Mouse (Mus musculus) embryonic stem cell, embryonic (primary cell): ENCODE measurements around the gene Glp1r.

Source experiments
- CTCF ChIA-PET, 4 experiments: fragments of 300-600 bp in 2 of 4; fragments of 350-600 bp in 2 of 4; sonication (Branson Sonifier 250); formaldehyde crosslinking; loops; one replicate each; lab custom pipeline; 2022; ENCODE audit warnings: inconsistent platforms in 2 of 4; lab: Charles Lee
- POLR2A ChIA-PET, 4 experiments: fragments of 300-600 bp in 2 of 4; fragments of 350-600 bp in 2 of 4; sonication (Branson Sonifier 250); formaldehyde crosslinking; loops; one replicate each; lab custom pipeline; 2022; ENCODE audit warnings: antibody characterized with exemption in 4 of 4, inconsistent platforms in 1 of 4; lab: Charles Lee

Glp1r gene

GRCm38 (mm10) chr17:30954340-30954739 lies 52.7 kb downstream of the Glp1r start, which contains the start of gene Umodl1:
Gene Umodl1 (plus strand): TSS chr17:30954640.
- ChIA-PET CTCF (interaction anchor here in 1 of 4 experiments (0.8 kb wide), 1 partner anchor 135 kb away, joined by 3 read pairs; no protein-coding TSS in a partner anchor), POLR2A (no interaction called here)

GRCm38 (mm10) chr17:30961936-30962592 lies 60.4 kb downstream of the Glp1r start:
- POLR2A ChIA-PET, result no interaction called here
- CTCF ChIA-PET, result interaction anchor here in 1 of 4 experiments (0.6 kb wide), 1 partner anchor 49 kb away, joined by 3 read pairs; no protein-coding TSS in a partner anchor

- ChIA-PET CTCF (no interaction called here), POLR2A (no interaction called here)
These were observed 61.3 kb downstream of the Glp1r start for GRCm38 (mm10) chr17:30962880-30963279.

GRCm38 (mm10) chr17:30969983-30970382 lies 68.4 kb downstream of the Glp1r start:
- ChIA-PET CTCF (interaction anchor here in 1 of 4 experiments (0.6 to 0.9 kb wide), 2 partner anchors 149 to 361 kb away, joined by 3 to 4 read pairs; no protein-coding TSS in a partner anchor), POLR2A (interaction anchor here in 3 of 4 experiments (0.6 to 0.7 kb wide), 4 partner anchors 9 to 1477 kb away, joined by 3 to 7 read pairs (median 3); no protein-coding TSS in a partner anchor)

DNA sequence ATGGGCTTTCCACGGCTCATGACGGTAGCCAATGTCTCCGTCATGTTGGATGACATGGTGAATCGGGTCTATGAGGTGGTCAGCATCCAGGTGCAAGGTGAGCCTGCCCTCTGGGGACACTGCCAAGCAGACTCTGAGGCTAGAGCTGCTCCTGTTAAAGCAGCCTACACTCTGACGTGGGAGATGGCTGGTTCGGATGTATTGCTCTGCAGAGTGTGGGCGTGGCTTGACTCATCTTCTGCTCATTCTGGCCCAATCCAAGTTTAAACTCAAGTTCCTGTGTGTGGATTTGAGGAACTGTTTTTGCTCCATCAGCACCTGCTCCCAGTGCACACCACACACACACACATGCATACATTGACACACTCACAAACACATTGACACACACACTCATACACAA lies 70.3 kb downstream of the Glp1r start:
- ChIA-PET POLR2A (no interaction called here), CTCF (interaction anchor here in 3 of 4 experiments (0.6 to 0.7 kb wide), 4 partner anchors 15 to 311 kb away, joined by 3 read pairs; no protein-coding TSS in a partner anchor)

DNA sequence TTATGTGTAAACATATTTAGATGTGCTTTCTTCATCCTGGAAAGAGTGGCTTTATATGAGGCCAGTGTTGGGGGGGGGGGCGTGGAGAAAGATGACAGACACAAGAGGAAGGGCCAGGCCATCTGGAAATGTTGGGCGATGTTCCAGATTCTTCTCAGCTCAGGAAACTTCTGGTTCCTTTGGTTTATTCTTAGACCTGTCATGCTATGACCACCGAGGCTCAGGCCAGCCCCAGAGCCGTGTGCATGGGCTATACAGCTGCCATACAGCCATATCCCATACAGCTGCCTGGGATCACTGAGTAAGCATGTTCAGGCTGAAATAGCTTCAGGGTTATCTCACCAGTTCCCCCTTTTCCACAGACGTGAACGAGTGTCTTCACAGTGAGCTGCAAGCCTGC lies 71.7 kb downstream of the Glp1r start:
- POLR2A ChIA-PET, result interaction anchor here in 1 of 4 experiments (0.6 to 0.7 kb wide), 2 partner anchors 379 to 561 kb away, joined by 3 to 6 read pairs; no protein-coding TSS in a partner anchor
- CTCF ChIA-PET, result interaction anchor here in 2 of 4 experiments (0.6 to 0.9 kb wide), 2 partner anchors 170 to 322 kb away, joined by 3 to 5 read pairs; no protein-coding TSS in a partner anchor

DNA sequence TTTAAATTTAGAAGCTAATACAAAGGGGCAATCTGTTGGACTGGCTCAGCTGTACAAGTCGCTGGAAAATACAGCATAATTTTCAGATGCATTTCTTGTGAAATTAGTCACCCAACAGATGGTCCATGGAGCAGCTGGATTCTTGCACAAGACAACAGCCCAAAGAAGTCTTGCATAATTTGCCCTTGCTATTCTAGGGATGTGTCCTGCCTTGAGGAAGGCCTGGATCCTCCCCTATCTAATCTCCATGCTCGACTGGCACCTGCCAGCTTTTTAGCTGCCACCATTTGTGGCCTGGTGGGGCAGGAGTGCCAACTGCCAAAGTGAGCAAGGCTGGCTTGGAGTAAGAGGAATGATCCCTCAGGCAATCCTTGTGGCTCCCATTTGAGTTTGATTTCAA lies 75.7 kb downstream of the Glp1r start:
- CTCF ChIA-PET, result interaction anchor here in 1 of 4 experiments (0.6 kb wide), 1 partner anchor 185 kb away, joined by 5 read pairs; no protein-coding TSS in a partner anchor
- POLR2A ChIA-PET, result no interaction called here

DNA sequence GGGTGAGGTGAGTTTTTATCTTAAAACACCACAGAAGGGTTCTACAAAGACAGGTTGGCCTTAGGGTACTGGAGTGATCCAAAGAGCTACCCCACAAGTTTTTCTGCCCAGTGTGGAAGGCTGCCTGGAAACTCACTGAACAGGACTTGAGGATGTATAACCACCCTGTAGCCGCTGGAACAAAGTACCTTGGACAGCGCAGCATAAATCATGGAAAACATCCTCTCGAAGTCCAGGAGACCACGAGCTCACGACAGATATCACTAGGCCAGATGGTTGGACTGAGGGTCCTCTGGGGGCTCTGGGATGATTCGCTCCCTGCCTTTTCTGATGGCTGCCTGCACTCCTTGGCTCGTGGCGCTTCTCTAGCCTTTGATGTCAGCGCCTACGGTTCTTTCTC lies 76.9 kb downstream of the Glp1r start:
- POLR2A ChIA-PET, result interaction anchor here in 1 of 4 experiments (0.6 kb wide), 1 partner anchor 497 kb away, joined by 3 read pairs; no protein-coding TSS in a partner anchor

DNA sequence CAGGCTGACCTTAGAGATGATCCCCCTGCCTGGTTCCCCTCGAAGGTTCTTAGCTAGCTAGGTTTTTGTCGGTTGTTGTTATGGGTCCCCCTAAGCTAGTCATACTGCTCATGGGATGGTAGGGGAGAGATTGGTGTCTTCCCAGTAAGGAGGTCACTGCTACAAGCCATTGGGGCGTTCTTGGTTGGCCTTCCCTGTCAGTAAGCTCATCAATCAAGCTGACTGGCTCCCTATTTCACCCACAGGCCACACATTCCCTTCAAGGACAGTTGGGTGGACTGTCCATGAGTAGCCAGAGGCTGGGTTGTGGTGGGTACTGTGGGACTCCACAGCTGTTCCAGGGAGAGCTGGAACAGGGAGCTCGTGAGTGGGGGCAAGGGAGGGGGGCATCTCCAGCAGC lies 81.9 kb downstream of the Glp1r start:
- ChIA-PET POLR2A (no interaction called here), CTCF (interaction anchor here in 1 of 4 experiments (0.6 kb wide), 1 partner anchor 10 kb away, joined by 3 read pairs; no protein-coding TSS in a partner anchor)

More for the DNA sequence above, 76.9 kb downstream of the Glp1r start:
- CTCF ChIA-PET, result interaction anchor here in 1 of 4 experiments (0.5 kb wide), 1 partner anchor 13 kb away, joined by 3 read pairs; no protein-coding TSS in a partner anchor

DNA sequence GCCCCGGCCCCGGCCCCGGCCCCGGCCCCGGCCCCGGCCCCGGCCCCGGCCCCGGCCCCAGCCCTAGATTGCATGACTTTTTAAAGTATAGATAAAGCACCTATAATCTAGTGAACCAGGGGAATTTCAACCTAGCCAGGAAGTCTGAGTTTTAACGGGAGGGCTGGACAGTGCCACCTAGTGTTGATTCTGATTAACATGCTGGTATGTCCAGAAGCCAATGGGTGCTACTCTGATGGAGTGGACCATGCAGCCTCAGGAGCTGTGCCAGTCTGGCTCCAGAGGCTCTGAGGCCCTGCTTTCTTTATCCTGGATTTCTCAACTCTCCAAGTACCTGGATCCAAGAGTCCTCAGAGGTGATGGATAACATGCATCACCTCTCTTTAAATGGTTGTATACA lies 88.6 kb downstream of the Glp1r start:
- ChIA-PET CTCF (interaction anchor here (0.5 to 1.9 kb wide), 19 partner anchors 9 to 465 kb away, joined by 3 to 7 read pairs (median 3); partner anchors contain the start of gene Glp1r (in 1 of the 4)), POLR2A (interaction anchor here in 1 of 4 experiments (1.4 kb wide), 1 partner anchor 11 kb away, joined by 4 read pairs; no protein-coding TSS in a partner anchor)
